Mouse (Mus musculus): ENCODE data around the gene Neb. TPM values are rescaled to one million over a fixed set of nuclear protein-coding genes. Genes with fewer than 3 reads are reported as not detected.
"Not testable (repeated sequence)": the region's sequence is repeated elsewhere in the genome, so short reads cannot be mapped to it uniquely, and the experiment has no call there.

Gene Neb
- polyA plus RNA-seq, 1 experiment from 2014 or later, result 10.6 TPM

DNA sequence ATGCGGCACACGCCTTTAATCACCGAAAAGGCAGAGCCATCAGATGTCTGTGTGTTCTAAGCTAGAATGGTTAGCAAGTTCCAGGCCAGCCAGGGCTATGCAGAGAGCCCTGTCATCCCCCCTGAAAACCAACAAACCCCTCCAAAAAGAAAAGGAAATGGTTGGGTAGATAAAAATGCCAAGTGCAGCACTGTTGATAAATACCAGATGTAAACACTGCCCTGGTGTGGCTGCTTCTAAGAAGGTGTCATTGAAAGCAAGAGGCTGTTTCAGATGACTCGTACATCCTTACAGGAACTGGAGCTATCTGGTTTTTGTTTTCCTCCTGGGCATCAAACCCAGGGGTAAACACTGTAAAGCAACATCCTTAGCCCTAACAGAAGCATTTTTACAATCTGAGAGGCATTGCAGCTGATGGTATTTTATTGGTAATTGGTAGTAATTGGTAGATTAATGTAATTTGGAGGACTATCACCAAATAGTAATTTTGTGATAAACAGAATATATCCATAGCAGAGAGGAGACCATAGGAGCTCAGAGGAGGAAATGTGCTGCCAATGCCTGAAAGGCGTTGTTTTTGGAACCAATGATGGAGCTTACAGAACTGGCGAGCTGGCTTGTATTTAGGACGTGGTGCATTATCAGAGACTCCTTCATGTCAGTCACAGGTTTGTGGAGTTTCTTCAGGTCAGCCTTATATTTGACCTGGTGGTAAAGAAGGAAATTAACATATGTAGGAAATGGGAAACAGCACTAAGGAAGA is 208.8 kb downstream of the Neb start:
- Histone ChIP-seq H3K27ac (no peak overlapping the region), H3K27me3 (no peaks in the 10 kb centered on the region), H3K9ac (no peak overlapping the region), H3K36me3 (no peaks in the 10 kb centered on the region), H3K4me1 (no peaks in the 10 kb centered on the region), H3K9me3 (replicated peaks) (no peaks in the 10 kb centered on the region), H3K4me3 (replicated peaks) (no peak overlapping the region), H3K4me2 (no peak overlapping the region)
- WGBS, result 86% methylated on average over 7 of the region's 7 CpGs
- no peak for ATAC-seq (replicated peaks; ENCODE audit: low FRiP score)

DNA sequence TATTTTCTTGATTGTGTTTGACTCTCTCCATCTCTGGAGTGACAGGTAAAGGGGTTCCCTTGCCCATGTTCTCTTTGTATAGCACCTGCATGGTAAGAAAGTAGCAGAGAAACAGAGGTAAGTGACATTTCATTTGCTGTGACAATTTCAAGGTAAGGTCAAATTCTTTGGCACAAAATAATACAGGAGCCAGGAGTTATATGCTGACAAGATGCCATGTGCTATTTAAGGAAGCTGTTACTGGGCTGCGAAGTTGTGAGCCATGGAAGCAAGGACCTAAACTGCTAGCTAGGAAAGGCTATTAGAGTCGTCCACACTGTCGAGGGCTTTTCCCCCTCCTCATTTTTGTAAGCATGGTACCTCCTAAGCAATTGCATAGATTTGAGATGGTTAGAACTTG is 225.2 kb downstream of the Neb start:
- Histone ChIP-seq H3K9ac (no peak overlapping the region), H3K36me3 (no peaks in the 10 kb centered on the region), H3K4me1 (no peaks in the 10 kb centered on the region), H3K9me3 (replicated peaks) (no peaks in the 10 kb centered on the region), H3K4me2 (no peak overlapping the region), H3K4me3 (replicated peaks) (no peak overlapping the region), H3K27ac (no peak overlapping the region), H3K27me3 (no peaks in the 10 kb centered on the region)
- 72% methylated on average over 3 of the region's 3 CpGs for WGBS
- no peak for ATAC-seq (replicated peaks; ENCODE audit: low FRiP score)

DNA sequence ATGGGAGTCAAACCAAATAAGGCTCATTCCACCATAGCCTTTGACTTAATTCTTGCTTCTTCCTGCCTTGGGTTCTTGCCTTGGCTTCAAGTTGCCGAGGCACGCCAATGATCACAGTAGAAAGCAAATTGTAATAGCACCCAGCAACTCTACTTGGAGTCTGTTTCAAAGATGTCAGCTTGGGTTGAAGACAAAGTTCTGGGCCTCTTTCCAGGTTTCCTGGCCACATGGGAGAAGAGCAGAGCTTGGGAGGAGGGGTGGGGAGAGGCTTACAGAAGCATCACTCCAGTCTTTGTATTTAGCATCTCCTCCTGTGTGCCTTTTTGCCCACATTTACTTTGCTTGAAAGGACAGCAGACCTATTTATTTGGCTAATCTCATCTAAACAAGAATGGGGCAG is 244.9 kb downstream of the Neb start:
- Histone ChIP-seq H3K36me3 (peaks cover 21% of the 10 kb centered on the region), H3K27ac (no peak overlapping the region), H3K4me1 (no peaks in the 10 kb centered on the region), H3K4me2 (no peak overlapping the region), H3K9me3 (replicated peaks) (peaks cover 6% of the 10 kb centered on the region; the same call in 1 of the 2 replicates), H3K27me3 (no peaks in the 10 kb centered on the region), H3K4me3 (replicated peaks) (no peak overlapping the region), H3K9ac (no peak overlapping the region)
- WGBS, result 91% methylated on average over 2 of the region's 2 CpGs
- ATAC-seq (replicated peaks; ENCODE audit: low FRiP score), result no peak

DNA sequence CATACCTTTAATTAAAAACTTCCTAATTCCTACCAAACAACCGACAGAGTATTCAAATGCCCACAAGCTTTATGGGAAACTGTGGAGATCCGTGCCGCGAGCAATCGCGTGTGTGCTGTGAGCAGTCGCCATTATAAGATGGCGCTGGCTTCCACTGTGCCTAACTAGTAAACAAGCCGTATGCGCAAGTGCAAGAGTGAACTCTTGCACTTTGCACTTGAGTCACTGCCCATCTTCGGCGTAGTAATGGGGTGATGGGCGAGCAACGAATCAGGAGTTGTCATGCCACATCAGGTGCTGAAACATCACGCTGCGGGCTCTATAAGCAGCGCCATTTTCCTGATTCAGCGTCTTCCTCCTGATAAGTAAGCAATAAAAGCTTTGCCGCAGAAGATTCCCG is 246.9 kb downstream of the Neb start:
- H3K9me3 ChIP-seq (replicated peaks), result peaks cover 15% of the 10 kb centered on the region
- ATAC-seq (replicated peaks; ENCODE audit: low FRiP score), result not testable (repeated sequence)

DNA sequence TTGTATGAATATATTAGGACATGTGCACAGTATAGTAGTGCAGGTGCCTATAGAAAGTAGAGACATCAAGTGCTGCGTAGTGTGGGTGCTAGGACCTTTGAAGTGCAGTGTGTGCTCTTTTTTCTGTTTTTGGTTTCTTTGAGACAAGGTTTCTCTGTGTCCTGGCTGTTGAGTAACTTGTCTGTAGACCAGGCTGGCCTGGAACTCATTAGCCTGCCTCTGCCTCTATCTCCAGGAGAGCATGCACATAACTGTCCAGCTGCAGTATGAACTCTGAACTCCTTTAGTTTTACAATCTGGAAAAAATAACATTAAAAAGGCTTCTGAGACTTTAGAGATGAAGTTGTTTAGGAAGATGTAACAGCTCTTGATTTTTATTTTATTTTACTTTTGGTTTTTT is 264.2 kb downstream of the Neb start:
- 89% methylated on average over 1 of the region's 1 CpGs for WGBS
- H3K27me3 ChIP-seq, result no peaks in the 10 kb centered on the region
- H3K9ac ChIP-seq, result no peak overlapping the region
- no peaks in the 10 kb centered on the region for H3K9me3 ChIP-seq (replicated peaks)
- no peak overlapping the region for H3K27ac ChIP-seq
- H3K4me2 ChIP-seq, result no peak overlapping the region
- H3K4me1 ChIP-seq, result no peaks in the 10 kb centered on the region
- H3K4me3 ChIP-seq (replicated peaks), result no peak overlapping the region
- ATAC-seq (replicated peaks; ENCODE audit: low FRiP score), result no peak
- H3K36me3 ChIP-seq, result peaks cover 89% of the 10 kb centered on the region

More for the DNA sequence above, 246.9 kb downstream of the Neb start:
- H3K27ac ChIP-seq; H3K4me2 ChIP-seq; H3K27me3 ChIP-seq; H3K4me1 ChIP-seq; H3K4me3 ChIP-seq (replicated peaks); H3K9ac ChIP-seq: not testable (repeated sequence)
- WGBS, result 97% methylated on average over 20 of the region's 20 CpGs
- peaks cover 25% of the 10 kb centered on the region for H3K36me3 ChIP-seq

Small RNA genes within 50 kb of the gene (microRNA-seq; reads per million reads assigned to microRNA genes)
- gene Gm22095, result not detected

Other genes with a start within 250 kb of the Neb start
- 45.8 TPM in 2 replicates for gene Arl5a, start 46.4 kb upstream of the Neb start, polyA plus RNA-seq (2015; fragmentation: Nextera tagmentation; extraction: Ambion mirVana)

Measured in kidney, embryonic 15.5 days (tissue).